Mouse (Mus musculus) CD8-positive naive resting alpha-beta T cell, adult 2 months (primary cell): ENCODE measurements at regions not wholly inside any gene's neighbourhood (a gene's known extent, or its start where the extent isn't known, plus 50 kb on each side); places are given as distances from the start of the nearest gene placed in this dataset.

Experiments used
- DNase-seq, 2 experiments: peaks; one replicate each; pipeline ENCODE4 v3.0.0; 2022; ENCODE audit warnings: low read depth in 2 of 2, low spot score in 2 of 2

DNA sequence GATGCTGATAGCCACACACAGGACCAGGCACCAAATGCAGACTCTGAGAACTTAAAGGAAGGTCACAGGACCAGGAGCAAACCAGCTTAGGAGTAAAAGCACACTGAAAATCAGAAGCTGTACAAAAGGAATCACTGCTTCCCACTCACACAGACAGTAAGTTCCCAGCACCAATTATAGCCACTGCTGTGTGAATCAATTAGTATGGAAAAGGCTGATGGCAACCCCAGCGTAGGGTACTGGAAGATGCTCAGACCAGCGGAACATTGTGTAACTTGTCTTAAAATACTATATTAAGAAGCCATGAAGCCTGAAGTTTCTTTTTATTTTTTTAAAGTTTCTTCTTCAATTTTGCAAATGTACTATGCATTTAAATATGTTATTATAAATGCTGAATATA, 115.8 kb downstream of the Lnpk start:
- DNase-seq: no peak

- no peak for DNase-seq
Observed at GRCm38 (mm10) chr2:74461211-74461844, 117.9 kb downstream of the Lnpk start.

GRCm38 (mm10) chr2:74454431-74454830, 124.8 kb downstream of the Lnpk start:
- DNase-seq: no peak

DNA sequence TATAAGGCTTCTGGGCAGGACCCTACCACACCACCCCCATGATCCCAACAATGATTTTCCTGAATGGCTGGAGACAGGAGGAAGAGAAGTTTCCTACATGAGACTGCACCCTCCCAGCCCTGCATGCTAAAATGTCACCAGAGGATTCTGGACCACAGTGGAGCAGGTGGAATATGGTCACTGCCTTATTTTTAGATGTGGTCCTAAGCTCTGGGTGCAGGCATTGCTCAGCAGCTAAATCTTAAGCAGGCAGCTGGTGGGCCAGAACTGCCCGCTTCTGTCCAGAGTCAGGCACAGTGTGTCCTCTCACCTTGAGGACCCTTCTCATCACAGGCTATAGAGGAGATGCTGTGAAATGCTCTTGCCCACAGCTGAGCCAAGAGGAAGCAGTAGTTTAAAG, 126.6 kb downstream of the Lnpk start:
- no peak for DNase-seq

DNA sequence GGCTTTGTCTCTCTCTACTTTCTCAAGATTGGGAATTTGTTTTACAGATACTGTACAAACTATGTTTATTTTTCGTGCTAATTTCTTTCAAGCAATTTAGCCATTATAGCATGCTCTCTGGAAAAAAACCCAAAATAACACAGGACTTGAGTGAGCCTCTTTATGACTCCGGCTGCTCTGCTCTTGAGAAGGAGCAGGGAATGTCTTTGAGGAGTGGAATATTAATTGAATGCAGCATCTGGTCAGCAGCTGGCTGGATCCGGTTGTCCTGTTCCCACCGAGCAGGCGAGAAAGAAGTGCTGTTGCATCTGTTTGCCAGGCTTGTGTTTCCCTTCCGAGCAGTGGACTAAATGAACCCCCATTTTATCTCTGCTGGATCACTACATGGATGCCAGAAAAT, 127.7 kb downstream of the Lnpk start:
- no peak for DNase-seq

DNA sequence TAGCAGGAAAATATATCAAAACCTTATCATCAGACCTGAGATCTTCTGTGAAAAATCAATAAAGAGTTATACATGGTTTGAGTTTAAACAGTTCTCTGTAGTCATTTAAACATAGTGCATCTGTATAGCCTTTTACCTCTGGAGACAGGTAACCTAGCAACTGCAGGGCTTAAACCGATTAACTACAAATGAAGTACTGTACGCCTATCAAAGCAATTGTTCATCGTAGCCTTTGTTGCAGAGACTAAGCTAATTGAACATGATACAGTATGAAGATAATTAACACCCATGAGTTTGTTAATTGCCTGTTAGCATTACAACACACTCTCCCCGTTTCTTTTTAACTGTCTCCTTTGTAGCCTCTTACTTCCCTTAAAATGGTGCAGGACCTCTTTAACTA, 128.2 kb downstream of the Lnpk start:
- DNase-seq: no peak

- DNase-seq: no peak
Observed at GRCm38 (mm10) chr2:74450064-74450765, 129.0 kb downstream of the Lnpk start.

GRCm38 (mm10) chr2:74435184-74435911, 143.9 kb downstream of the Lnpk start:
- DNase-seq: no peak

DNA sequence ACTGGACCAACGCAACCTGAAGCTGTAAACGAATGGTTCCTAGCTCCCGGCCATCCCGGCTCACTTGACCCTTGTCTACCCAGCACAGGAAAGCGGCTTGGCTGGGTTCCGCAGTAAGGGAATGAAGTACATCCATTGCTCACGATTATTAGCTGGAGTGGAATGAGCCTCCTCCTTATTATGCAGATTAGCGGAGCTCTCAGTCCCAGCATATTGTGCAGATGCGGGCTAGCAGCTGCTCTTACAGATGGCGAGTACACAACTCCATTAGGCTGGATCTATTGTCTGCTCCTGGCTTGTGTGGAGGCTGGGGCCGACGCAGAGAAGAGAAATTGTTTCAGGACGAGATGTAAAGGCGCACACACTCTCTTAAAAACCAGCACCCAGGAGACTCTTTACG, 152.5 kb downstream of the Lnpk start:
- no peak for DNase-seq

GRCm38 (mm10) chr2:74424726-74425125, 154.5 kb downstream of the Lnpk start:
- DNase-seq: no peak

GRCm38 (mm10) chr2:74416097-74416496, 163.1 kb downstream of the Lnpk start:
- DNase-seq: no peak

DNA sequence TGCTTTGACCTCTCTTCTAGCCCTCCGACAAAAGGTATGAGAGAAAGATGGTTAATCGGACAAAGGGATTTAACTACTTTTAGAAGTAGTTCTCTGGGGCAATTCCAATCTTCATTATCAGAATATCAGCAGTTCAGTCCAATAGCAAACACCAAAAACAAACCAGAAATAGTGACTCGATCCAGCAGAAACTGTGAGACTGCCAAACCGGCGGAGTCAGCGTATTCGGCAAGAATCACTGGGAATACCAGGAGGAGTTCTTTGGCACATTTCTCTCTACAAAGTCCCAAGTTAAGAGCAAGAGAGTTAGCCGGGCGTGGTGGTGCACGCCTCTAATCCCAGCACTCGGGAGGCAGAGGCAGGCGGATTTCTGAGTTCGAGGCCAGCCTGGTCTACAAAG, 164.5 kb downstream of the Lnpk start:
- no peak for DNase-seq

- DNase-seq: no peak
Observed at GRCm38 (mm10) chr2:74409856-74410404, 169.3 kb downstream of the Lnpk start.

- DNase-seq: no peak
Observed at GRCm38 (mm10) chr2:74404493-74404892, 174.7 kb downstream of the Lnpk start.

- DNase-seq: no peak
Observed at GRCm38 (mm10) chr2:74391064-74391463, 188.2 kb downstream of the Lnpk start.

- no peak for DNase-seq
Observed at GRCm38 (mm10) chr2:74388078-74388477, 191.2 kb downstream of the Lnpk start.

GRCm38 (mm10) chr2:74384918-74385317, 194.3 kb downstream of the Lnpk start:
- DNase-seq: no peak

- DNase-seq: no peak
Observed at GRCm38 (mm10) chr2:74380574-74381287, 198.5 kb downstream of the Lnpk start.

- no peak for DNase-seq
Observed at GRCm38 (mm10) chr2:74378709-74379108, 200.5 kb downstream of the Lnpk start.

- no peak for DNase-seq
Observed at GRCm38 (mm10) chr2:74373938-74374337, 205.3 kb downstream of the Lnpk start.

GRCm38 (mm10) chr2:74373056-74373455, 206.2 kb downstream of the Lnpk start:
- DNase-seq: no peak
